Mouse (Mus musculus) lung, postnatal 0 days (tissue): ENCODE data around the gene Ubc. TPM values are rescaled to one million over a fixed set of nuclear protein-coding genes. Genes with fewer than 3 reads are reported as not detected.

Experiments used
- ATAC-seq: fragments of 200-750 bp; cut with Nextera tagmentation; 2 replicates; pipeline ENCODE4 v1.8.0; 2017; ENCODE audit warnings: moderate library complexity
- DNase-seq: peaks from one replicate; pipeline ENCODE4 v3.0.0-alpha.2; 2016; ENCODE audit warnings: low spot score
- H3K27ac ChIP-seq: fragments of 300-500 bp; sonication (generic); 2 replicates; pipeline ENCODE4 v1.5.1; 2014; ENCODE audit warnings: antibody characterized with exemption, mild to moderate bottlenecking, low read length, mixed read lengths
- H3K27me3 ChIP-seq: fragments of 300-500 bp; sonication (generic); replicated peaks from 2 replicates; pipeline ENCODE4 v1.6.1; 2014; ENCODE audit warnings: low read length, mixed read lengths; ENCODE audit not compliant: insufficient read depth
- H3K36me3 ChIP-seq: fragments of 300-500 bp; sonication (generic); 2 replicates; pipeline ENCODE4 v1.6.1; 2014; ENCODE audit warnings: low read length, mixed read lengths; ENCODE audit not compliant: insufficient read depth
- H3K4me1 ChIP-seq: fragments of 300-500 bp; sonication (generic); 2 replicates; pipeline ENCODE4 v1.6.1; 2014; ENCODE audit warnings: antibody characterized with exemption, low read depth, low read length, mixed read lengths; ENCODE audit not compliant: insufficient read depth
- H3K4me2 ChIP-seq: fragments of 300-500 bp; sonication (generic); replicated peaks from 2 replicates; pipeline ENCODE4 v1.6.1; 2014; ENCODE audit warnings: low read depth, mild to moderate bottlenecking, low read length, moderate library complexity, mixed read lengths
- H3K4me3 ChIP-seq: fragments of 300-500 bp; sonication (generic); 2 replicates; pipeline ENCODE4 v1.5.1; 2014; ENCODE audit warnings: low read depth, low read length
- H3K9ac ChIP-seq: fragments of 300-500 bp; sonication (generic); replicated peaks from 2 replicates; pipeline ENCODE4 v1.6.1; 2014; ENCODE audit warnings: low read depth, mild to moderate bottlenecking
- H3K9me3 ChIP-seq: fragments of 300-500 bp; sonication (generic); 2 replicates; pipeline ENCODE4 v1.6.1; 2016; ENCODE audit warnings: low read length, mixed read lengths
- CTCF ChIP-seq: IDR thresholded peaks from 2 replicates; pipeline ENCODE4 v1.5.1; 2016; ENCODE audit warnings: antibody characterized with exemption, mild to moderate bottlenecking
- EP300 ChIP-seq: IDR thresholded peaks from 2 replicates; pipeline ENCODE4 v1.6.1; 2016; ENCODE audit warnings: antibody characterized with exemption, mild to moderate bottlenecking, control low read depth
- WGBS: fragments of 180-500 bp; shearing (Covaris S2); extraction: QIAGEN DNeasy Blood & Tissue Kit; methylation state at CpG from one replicate; pipeline ENCODE4 v1.1.7; 2014; 5-methylcytosine and 5-hydroxymethylcytosine counted together
- polyA plus RNA-seq: library from polyadenylated mRNA; unstranded; fragments of >200 nt; fragmentation: Nextera tagmentation; extraction: Ambion mirVana; gene quantifications from 2 replicates; pipeline ENCODE4 v1.2.1, GENCODE M21; 2015

Gene Ubc
- polyA plus RNA-seq, 1 experiment from 2014 or later = 751 TPM

DNA sequence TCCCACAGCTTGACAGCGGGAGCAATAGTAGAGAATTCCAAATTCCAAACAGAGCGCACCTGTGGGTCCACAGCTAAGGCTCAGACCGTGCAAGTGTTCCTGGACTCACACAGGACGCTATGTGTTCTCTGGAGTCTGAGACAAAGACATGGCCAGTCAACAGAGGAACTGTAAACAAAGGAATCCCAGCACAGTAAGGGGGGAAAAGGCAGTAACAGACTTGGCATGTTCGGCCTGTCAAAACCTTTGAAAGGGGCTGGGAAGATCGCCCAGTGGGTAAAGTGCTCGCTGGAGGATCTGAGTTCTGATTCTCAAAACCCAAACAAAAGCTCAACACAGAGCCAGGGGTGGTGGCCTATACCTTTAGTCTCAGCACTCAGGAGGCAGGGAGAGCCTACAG is 52.5 kb downstream of the Ubc start:
- H3K9ac ChIP-seq = no peak overlapping the region
- no peak overlapping the region for H3K4me2 ChIP-seq
- peaks cover 16% of the 10 kb centered on the region for H3K4me1 ChIP-seq
- H3K4me3 ChIP-seq = no peak overlapping the region
- H3K27me3 ChIP-seq = no peaks in the 10 kb centered on the region
- no peaks in the 10 kb centered on the region for H3K36me3 ChIP-seq
- TF ChIP-seq EP300 = no peak
- no peak for TF ChIP-seq CTCF
- WGBS = 59% methylated on average over 7 of the region's 7 CpGs
- no peak overlapping the region for H3K27ac ChIP-seq
- no peak for DNase-seq
- no peaks in the 10 kb centered on the region for H3K9me3 ChIP-seq
- ATAC-seq = no peak

DNA sequence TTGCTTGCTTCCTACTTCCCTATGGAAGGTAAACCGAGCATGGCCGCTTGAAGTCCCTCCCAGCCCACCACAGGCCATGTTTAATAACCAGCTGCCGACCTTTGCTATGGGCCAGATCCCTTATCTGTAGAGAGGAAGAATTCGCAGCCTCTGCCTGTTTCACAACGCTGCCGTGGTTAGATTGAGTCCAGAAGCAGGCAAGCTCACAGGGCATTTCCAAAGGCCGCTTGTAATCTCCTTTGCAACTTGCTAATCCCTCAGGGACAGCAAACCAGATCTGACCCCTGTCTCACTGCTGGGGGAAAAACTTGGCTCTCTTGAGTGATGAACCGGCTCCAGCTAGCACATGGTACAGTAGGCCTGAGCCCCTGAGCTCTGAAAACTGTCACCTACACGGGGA is 53.0 kb downstream of the Ubc start:
- no peak overlapping the region for H3K4me3 ChIP-seq
- H3K27me3 ChIP-seq = no peaks in the 10 kb centered on the region
- H3K4me2 ChIP-seq = no peak overlapping the region
- H3K27ac ChIP-seq = no peak overlapping the region
- ATAC-seq (no peak), DNase-seq (no peak)
- TF ChIP-seq CTCF (no peak), EP300 (no peak)
- no peak overlapping the region for H3K9ac ChIP-seq
- no peaks in the 10 kb centered on the region for H3K9me3 ChIP-seq
- H3K36me3 ChIP-seq = no peaks in the 10 kb centered on the region
- 41% methylated on average over 9 of the region's 9 CpGs for WGBS
- H3K4me1 ChIP-seq = peaks cover 16% of the 10 kb centered on the region

Other genes with a start within 250 kb of the Ubc start
- 20.2 and 23.9 TPM in 2 replicates for gene Ncor2, start 211.0 kb downstream of the Ubc start, polyA plus RNA-seq
- gene Scarb1, start 49.1 kb downstream of the Ubc start, polyA plus RNA-seq = 54.9 and 64.9 TPM in 2 replicates
- 0.63 and 0.77 TPM in 2 replicates for gene Gm10382, start 880 bp downstream of the Ubc start, polyA plus RNA-seq
- gene Dhx37, start 43.9 kb upstream of the Ubc start, polyA plus RNA-seq = 4.3 and 5.9 TPM in 2 replicates
- 12.8 and 13.3 TPM in 2 replicates for gene Bri3bp, start 51.4 kb upstream of the Ubc start, polyA plus RNA-seq
- 20.0 and 25.9 TPM in 2 replicates for gene Aacs, start 85.6 kb upstream of the Ubc start, polyA plus RNA-seq
- not detected in 2 replicates for gene Tmem132b, start 141.6 kb upstream of the Ubc start, polyA plus RNA-seq